ENCODE assay signal across 8 mouse cellular contexts in the genomic region with DNA sequence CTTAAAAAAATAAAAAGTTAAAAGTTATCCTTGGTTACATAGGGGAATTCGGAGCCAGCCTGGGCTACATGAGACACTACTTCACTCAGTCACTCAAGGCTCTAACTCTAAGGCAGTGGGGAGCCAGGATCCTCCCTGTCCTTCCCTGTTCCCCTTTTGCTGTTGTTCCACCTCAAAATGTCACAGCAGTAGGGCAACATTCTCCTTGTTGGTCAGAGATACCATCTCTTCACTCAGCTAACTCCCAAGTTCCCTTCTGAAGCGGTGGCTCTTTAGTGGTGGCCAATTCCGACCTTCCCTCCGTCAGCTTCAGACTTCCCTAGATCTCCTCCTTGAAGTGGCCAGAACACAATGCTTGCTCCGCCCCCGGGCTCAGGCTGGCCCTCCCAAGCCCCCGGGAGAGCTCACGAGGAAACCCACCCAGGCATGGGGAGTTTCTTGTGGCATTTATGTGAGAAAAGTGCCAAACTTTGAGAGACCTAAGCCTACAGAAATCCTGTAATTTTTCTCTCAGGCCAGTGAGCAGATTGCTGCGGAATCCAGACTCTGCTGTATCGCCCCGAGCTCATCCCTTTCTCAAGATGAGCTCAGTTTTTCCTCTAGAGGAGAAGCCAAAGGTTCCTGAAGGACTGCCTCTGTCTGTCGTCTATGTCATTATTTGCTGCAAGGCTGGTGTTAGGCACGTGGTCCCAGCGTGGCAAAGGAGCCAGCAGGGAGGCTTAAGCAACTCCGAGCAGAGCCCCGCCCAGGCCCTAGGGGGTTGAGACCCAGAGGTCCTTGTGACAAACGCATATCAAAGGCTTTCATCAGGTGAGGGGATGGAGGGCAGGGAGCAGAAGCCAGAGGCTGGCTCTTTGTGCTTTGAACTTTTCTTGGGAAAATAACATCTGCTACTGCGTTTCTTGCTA. TPM values are rescaled to one million over a fixed set of nuclear protein-coding genes. Genes with fewer than 3 reads are reported as not detected.
DNase-seq lines count a peak whose midpoint lies in the region; ATAC-seq and TF ChIP-seq lines count a peak whose summit lies in the region.

No protein-coding gene starts in this region.

- no peaks in the 10 kb centered on the region for H3K9me3 ChIP-seq in ES-Bruce4 (replicated peaks; ENCODE audit: control insufficient read depth, insufficient read depth, low read length, poor library complexity, severe bottlenecking)
- H3K9me3 ChIP-seq in neural tube, embryonic 13.5 days = no peaks in the 10 kb centered on the region

- no peak for TF ChIP-seq POLR2A in ES-Bruce4 (IDR thresholded peaks at IDR 0.05; ENCODE audit: insufficient read depth, low read length)

- DNase-seq in adrenal gland, postnatal 14 days = peak; percentile 76
- peak; percentile 38 for DNase-seq in gastrocnemius, postnatal 10 days
- DNase-seq in induced T-regulatory cell, adult 2 months (ENCODE audit: low read depth) = peak; percentile 31
- DNase-seq in lung, adult 18-20 months = peak; percentile 49
- DNase-seq in spleen, adult 18-20 months = no peak

- no peak for TF ChIP-seq CTCF in ES-Bruce4 (IDR thresholded peaks at IDR 0.05; ENCODE audit: low read depth, low read length)

- peaks cover 2% of the 10 kb centered on the region for H3K4me1 ChIP-seq in ES-Bruce4 (ENCODE audit: control insufficient read depth, insufficient read depth, low read length)
- H3K4me1 ChIP-seq in neural tube, embryonic 13.5 days (replicated peaks) = peaks cover 18% of the 10 kb centered on the region

- peak overlapping the region; percentile 45 for H3K9ac ChIP-seq in ES-Bruce4 (ENCODE audit: low read depth, poor library complexity, severe bottlenecking)
- H3K9ac ChIP-seq in neural tube, embryonic 13.5 days = peak overlapping the region; percentile 38; the same call in 1 of the 2 replicates

- no peaks in the 10 kb centered on the region for H3K36me3 ChIP-seq in ES-Bruce4 (ENCODE audit: control insufficient read depth, insufficient read depth, low read length, poor library complexity, severe bottlenecking)
- no peaks in the 10 kb centered on the region for H3K36me3 ChIP-seq in neural tube, embryonic 13.5 days

- peak overlapping the region; percentile 27 for H3K4me3 ChIP-seq in ES-Bruce4 (ENCODE audit: low read depth, low read length)
- H3K4me3 ChIP-seq in neural tube, embryonic 13.5 days = no peak overlapping the region

- WGBS in neural tube, embryonic 13.5 days = 8% methylated on average over 18 of the region's 18 CpGs

- ATAC-seq in neural tube, embryonic 13.5 days (ENCODE audit: low read depth) = no peak
- no peak for ATAC-seq in erythroblast, adult 5-6 weeks (replicated peaks; ENCODE audit: low FRiP score, poor library complexity, severe bottlenecking)

- H3K4me2 ChIP-seq in neural tube, embryonic 13.5 days = peak overlapping the region; percentile 37

- peak overlapping the region; percentile 96 for H3K27ac ChIP-seq in ES-Bruce4 (ENCODE audit: insufficient read depth, low read length)
- H3K27ac ChIP-seq in neural tube, embryonic 13.5 days (replicated peaks) = no peak overlapping the region

- no peaks in the 10 kb centered on the region for H3K27me3 ChIP-seq in ES-Bruce4 (ENCODE audit: control insufficient read depth, insufficient read depth, low read length, poor library complexity, severe bottlenecking)
- peaks cover 6% of the 10 kb centered on the region; the same call in 1 of the 2 replicates for H3K27me3 ChIP-seq in neural tube, embryonic 13.5 days

- TF ChIP-seq EP300 in ES-Bruce4 (IDR thresholded peaks at IDR 0.05; ENCODE audit: insufficient read depth, low read depth, low read length) = peak; percentile 96

RNA-seq across cellular contexts. Expression of a gene that starts 31.3 kb away (rescaled TPM):
- polyA plus RNA-seq in ES-Bruce4 (2011; ENCODE audit: insufficient read depth, insufficient read length, low read depth, missing spikeins) = 155 and 167 TPM in 2 replicates
- total RNA-seq in adrenal gland, postnatal 14 days (2021) = 87.1 and 95.0 TPM in 2 replicates
- 100 to 1,000 TPM; 103 to 108 TPM for total RNA-seq in gastrocnemius, postnatal 10 days (2021)
- 173 and 181 TPM in 2 replicates for polyA plus RNA-seq in neural tube, embryonic 13.5 days (2015; fragmentation: Nextera tagmentation; extraction: Ambion mirVana)
- 27.6 and 40.2 TPM in 2 replicates for total RNA-seq in erythroblast, adult 5-6 weeks (2015; ENCODE audit: low replicate concordance)
- total RNA-seq in erythroblast, adult 5-6 weeks (2017; ENCODE audit: low replicate concordance) = 41.4 and 53.5 TPM in 2 replicates

RNA-seq across cellular contexts. Expression of a gene that starts 37.1 kb away (rescaled TPM):
- polyA plus RNA-seq in ES-Bruce4 (2011; ENCODE audit: insufficient read depth, insufficient read length, low read depth, missing spikeins) = 75.1 and 75.2 TPM in 2 replicates
- 30.1 and 30.3 TPM in 2 replicates for total RNA-seq in adrenal gland, postnatal 14 days (2021)
- 10 to 100 TPM; 17.1 to 25.7 TPM for total RNA-seq in gastrocnemius, postnatal 10 days (2021)
- 15.7 and 19.8 TPM in 2 replicates for polyA plus RNA-seq in neural tube, embryonic 13.5 days (2015; fragmentation: Nextera tagmentation; extraction: Ambion mirVana)
- 7.1 and 8.8 TPM in 2 replicates for total RNA-seq in erythroblast, adult 5-6 weeks (2015; ENCODE audit: low replicate concordance)
- 7.8 and 12.0 TPM in 2 replicates for total RNA-seq in erythroblast, adult 5-6 weeks (2017; ENCODE audit: low replicate concordance)

RNA-seq across cellular contexts. Expression of a gene that starts 40.1 kb away (rescaled TPM):
- polyA plus RNA-seq in ES-Bruce4 (2011; ENCODE audit: insufficient read depth, insufficient read length, low read depth, missing spikeins) = 25.4 and 27.1 TPM in 2 replicates
- total RNA-seq in adrenal gland, postnatal 14 days (2021) = 25.8 and 34.1 TPM in 2 replicates
- total RNA-seq in gastrocnemius, postnatal 10 days (2021) = 10 to 100 TPM; 53.2 to 54.7 TPM
- 39.2 and 40.3 TPM in 2 replicates for polyA plus RNA-seq in neural tube, embryonic 13.5 days (2015; fragmentation: Nextera tagmentation; extraction: Ambion mirVana)
- 14.4 and 15.7 TPM in 2 replicates for total RNA-seq in erythroblast, adult 5-6 weeks (2015; ENCODE audit: low replicate concordance)
- total RNA-seq in erythroblast, adult 5-6 weeks (2017; ENCODE audit: low replicate concordance) = 9.8 and 20.1 TPM in 2 replicates

Comparison
In these comparisons a context has a peak if more than half of its experiments do, and no peak if none do; other contexts are left out.
1. DNase-seq: peak in adrenal gland, postnatal 14 days (single experiment), gastrocnemius, postnatal 10 days (single experiment), induced T-regulatory cell, adult 2 months (single experiment) and lung, adult 18-20 months (2 of 2); none in spleen, adult 18-20 months (0 of 2).